Mouse (Mus musculus) stomach, embryonic 16.5 days (tissue): ENCODE measurements around the gene Calhm1. TPM values are rescaled to one million over a fixed set of nuclear protein-coding genes. Genes with fewer than 3 reads are reported as not detected.

Experiments used
- ATAC-seq: fragments of 200-750 bp; cut with Nextera tagmentation; 2 replicates; pipeline ENCODE4 v1.8.0; 2017; ENCODE audit warnings: moderate number of reproducible peaks, moderate TSS enrichment; ENCODE audit not compliant: insufficient read depth, low FRiP score
- H3K27ac ChIP-seq: fragments of 300-500 bp; sonication (generic); 2 replicates; pipeline ENCODE4 v1.5.1; 2014; ENCODE audit warnings: low read length
- H3K27me3 ChIP-seq: fragments of 300-500 bp; sonication (generic); 2 replicates; pipeline ENCODE4 v1.6.1; 2014; ENCODE audit warnings: low read length, control low read depth, mixed read lengths; ENCODE audit not compliant: control insufficient read depth, insufficient read depth
- H3K36me3 ChIP-seq: fragments of 300-500 bp; sonication (generic); 2 replicates; pipeline ENCODE4 v1.6.1; 2014; ENCODE audit warnings: low read length; ENCODE audit not compliant: control insufficient read depth, insufficient read depth
- H3K4me1 ChIP-seq: fragments of 300-500 bp; sonication (generic); 2 replicates; pipeline ENCODE4 v1.6.1; 2014; ENCODE audit warnings: low read length, control low read depth, mixed read lengths; ENCODE audit not compliant: control insufficient read depth, insufficient read depth
- H3K4me2 ChIP-seq: fragments of 300-500 bp; sonication (generic); 2 replicates; pipeline ENCODE4 v1.6.1; 2014; ENCODE audit warnings: low read depth, low read length, mixed read lengths
- H3K4me3 ChIP-seq: fragments of 300-500 bp; sonication (generic); replicated peaks from 2 replicates; pipeline ENCODE4 v1.5.1; 2014; ENCODE audit warnings: mild to moderate bottlenecking, low read length
- H3K9ac ChIP-seq: fragments of 300-500 bp; sonication (generic); 2 replicates; pipeline ENCODE4 v1.6.1; 2014; ENCODE audit warnings: low read length
- H3K9me3 ChIP-seq: fragments of 300-500 bp; sonication (generic); replicated peaks from 2 replicates; pipeline ENCODE4 v1.6.1; 2016; ENCODE audit warnings: low read length, control low read depth; ENCODE audit not compliant: control insufficient read depth
- WGBS: fragments of 180-500 bp; shearing (Covaris S2); extraction: QIAGEN DNeasy Blood & Tissue Kit; methylation state at CpG from one replicate; pipeline ENCODE4 v1.1.7; 2014; 5-methylcytosine and 5-hydroxymethylcytosine counted together
- polyA plus RNA-seq: library from polyadenylated mRNA; unstranded; fragments of >200 nt; fragmentation: Nextera tagmentation; extraction: Ambion mirVana; gene quantifications from 2 replicates; pipeline ENCODE4 v1.2.1, GENCODE M21; 2015

The Calhm1 gene
- polyA plus RNA-seq, 1 experiment from 2014 or later = not detected

- Histone ChIP-seq H3K4me3 (peak within 1 kb of the TSS; percentile 71), H3K4me1 (peaks cover 14% of the 10 kb centered on the region), H3K27me3 (peaks cover 9% of the 10 kb centered on the region; the same call in 1 of the 2 replicates), H3K4me2 (peak within 1 kb of the TSS; percentile 85), H3K36me3 (no peaks in the 10 kb centered on the region), H3K9ac (peak within 1 kb of the TSS; percentile 85), H3K9me3 (no peaks in the 10 kb centered on the region), H3K27ac (peak within 1 kb of the TSS; percentile 46)
- WGBS = under 1% methylated on average over 97 of the region's 98 CpGs
- peak; percentile 59; the same call in 1 of the 2 replicates for ATAC-seq
These were observed 34.6 kb upstream of the Calhm1 start, which contains the start of gene Neurl1a for GRCm38 (mm10) chr19:47178431-47179271. Neurl1a (plus strand) TSS chr19:47178820.

GRCm38 (mm10) chr19:47178001-47178400 lies 33.9 kb upstream of the Calhm1 start:
- Histone ChIP-seq H3K9ac (no peak overlapping the region), H3K4me3 (peak overlapping the region; percentile 71), H3K9me3 (no peaks in the 10 kb centered on the region), H3K4me2 (peak overlapping the region; percentile 85), H3K4me1 (peaks cover 14% of the 10 kb centered on the region), H3K27ac (peak overlapping the region; percentile 33; the same call in 1 of the 2 replicates), H3K27me3 (peaks cover 9% of the 10 kb centered on the region; the same call in 1 of the 2 replicates), H3K36me3 (no peaks in the 10 kb centered on the region)
- 23% methylated on average over 10 of the region's 10 CpGs for WGBS
- ATAC-seq = peak; percentile 42; the same call in 1 of the 2 replicates

- Histone ChIP-seq H3K4me3 (no peak overlapping the region), H3K9ac (no peak overlapping the region), H3K27me3 (peaks cover 9% of the 10 kb centered on the region; the same call in 1 of the 2 replicates), H3K4me1 (peaks cover 14% of the 10 kb centered on the region), H3K36me3 (no peaks in the 10 kb centered on the region), H3K27ac (no peak overlapping the region), H3K9me3 (no peaks in the 10 kb centered on the region), H3K4me2 (no peak overlapping the region)
- ATAC-seq = no peak
- 87% methylated on average over 2 of the region's 2 CpGs for WGBS
These were observed 33.0 kb upstream of the Calhm1 start for GRCm38 (mm10) chr19:47176916-47177505.

- H3K9me3 ChIP-seq = no peaks in the 10 kb centered on the region
- no peak overlapping the region for H3K4me3 ChIP-seq
- H3K4me2 ChIP-seq = no peak overlapping the region
- WGBS = 57% methylated on average over 2 of the region's 2 CpGs
- H3K9ac ChIP-seq = no peak overlapping the region
- H3K27me3 ChIP-seq = peaks cover 6% of the 10 kb centered on the region; the same call in 1 of the 2 replicates
- H3K36me3 ChIP-seq = no peaks in the 10 kb centered on the region
- no peak for ATAC-seq
- H3K4me1 ChIP-seq = peaks cover 14% of the 10 kb centered on the region
- H3K27ac ChIP-seq = no peak overlapping the region
These were observed 31.4 kb upstream of the Calhm1 start for GRCm38 (mm10) chr19:47175472-47175871.

- Histone ChIP-seq H3K4me3 (no peak overlapping the region), H3K9me3 (no peaks in the 10 kb centered on the region), H3K4me2 (no peak overlapping the region), H3K27me3 (0 out of 2 replicates have a peak, but pooled peaks cover 3% of the 10 kb centered on the region), H3K9ac (no peak overlapping the region), H3K36me3 (no peaks in the 10 kb centered on the region), H3K4me1 (peaks cover 8% of the 10 kb centered on the region), H3K27ac (no peak overlapping the region)
- ATAC-seq = no peak
- WGBS = 43% methylated on average over 3 of the region's 3 CpGs
These were observed 30.5 kb upstream of the Calhm1 start for GRCm38 (mm10) chr19:47174515-47174914.

- ATAC-seq = no peak
- no peak overlapping the region for H3K9ac ChIP-seq
- no peaks in the 10 kb centered on the region for H3K36me3 ChIP-seq
- 28% methylated on average over 11 of the region's 11 CpGs for WGBS
- H3K27ac ChIP-seq = no peak overlapping the region
- H3K4me2 ChIP-seq = peak overlapping the region; percentile 50
- no peaks in the 10 kb centered on the region for H3K27me3 ChIP-seq
- H3K4me1 ChIP-seq = peaks cover 3% of the 10 kb centered on the region; the same call in 1 of the 2 replicates
- peak overlapping the region; percentile 10; the same call in 1 of the 2 replicates for H3K4me3 ChIP-seq
- no peaks in the 10 kb centered on the region for H3K9me3 ChIP-seq
These were observed 24.8 kb upstream of the Calhm1 start for GRCm38 (mm10) chr19:47168793-47169412.

GRCm38 (mm10) chr19:47168223-47168622 lies 24.2 kb upstream of the Calhm1 start:
- 10% methylated on average over 13 of the region's 13 CpGs for WGBS
- no peaks in the 10 kb centered on the region for H3K36me3 ChIP-seq
- H3K4me2 ChIP-seq = peak overlapping the region; percentile 50
- H3K4me3 ChIP-seq = peak overlapping the region; percentile 10
- peak overlapping the region; percentile 7; the same call in 1 of the 2 replicates for H3K9ac ChIP-seq
- H3K27me3 ChIP-seq = no peaks in the 10 kb centered on the region
- ATAC-seq = no peak
- H3K27ac ChIP-seq = no peak overlapping the region
- H3K9me3 ChIP-seq = no peaks in the 10 kb centered on the region
- peaks cover 3% of the 10 kb centered on the region; the same call in 1 of the 2 replicates for H3K4me1 ChIP-seq

GRCm38 (mm10) chr19:47167617-47168214 lies 23.7 kb upstream of the Calhm1 start:
- no peaks in the 10 kb centered on the region for H3K36me3 ChIP-seq
- no peaks in the 10 kb centered on the region for H3K9me3 ChIP-seq
- H3K9ac ChIP-seq = no peak overlapping the region
- peaks cover 3% of the 10 kb centered on the region; the same call in 1 of the 2 replicates for H3K4me1 ChIP-seq
- no peak overlapping the region for H3K27ac ChIP-seq
- WGBS = 39% methylated on average over 7 of the region's 7 CpGs
- H3K4me3 ChIP-seq = no peak overlapping the region
- no peak for ATAC-seq
- H3K27me3 ChIP-seq = no peaks in the 10 kb centered on the region
- no peak overlapping the region for H3K4me2 ChIP-seq
